Mouse (Mus musculus) kidney, embryonic 14.5 days (tissue): ENCODE measurements around the gene Flt1. TPM values are rescaled to one million over a fixed set of nuclear protein-coding genes. Genes with fewer than 3 reads are reported as not detected.

Experiments used
- ATAC-seq: fragments of 200-750 bp; cut with Nextera tagmentation; 2 replicates; pipeline ENCODE4 v1.8.0; 2017; ENCODE audit warnings: moderate number of reproducible peaks, mild to moderate bottlenecking, moderate TSS enrichment, moderate library complexity; ENCODE audit not compliant: low FRiP score, low TSS enrichment
- H3K27ac ChIP-seq: fragments of 300-500 bp; sonication (generic); 2 replicates; pipeline ENCODE4 v1.5.1; 2014; ENCODE audit warnings: low read depth, mild to moderate bottlenecking, low read length, moderate library complexity, mixed read lengths
- H3K27me3 ChIP-seq: fragments of 300-500 bp; sonication (generic); 2 replicates; pipeline ENCODE4 v1.6.1; 2014; ENCODE audit warnings: mild to moderate bottlenecking, low read length; ENCODE audit not compliant: control insufficient read depth, insufficient read depth
- H3K36me3 ChIP-seq: fragments of 300-500 bp; sonication (generic); 2 replicates; pipeline ENCODE4 v1.6.1; 2014; ENCODE audit warnings: low read length, mixed read lengths; ENCODE audit not compliant: control insufficient read depth, insufficient read depth
- H3K4me1 ChIP-seq: fragments of 300-500 bp; sonication (generic); 2 replicates; pipeline ENCODE4 v1.6.1; 2014; ENCODE audit warnings: low read length, mixed read lengths; ENCODE audit not compliant: control insufficient read depth, insufficient read depth
- H3K4me2 ChIP-seq: fragments of 300-500 bp; sonication (generic); replicated peaks from 2 replicates; pipeline ENCODE4 v1.6.1; 2014; ENCODE audit warnings: low read depth, mild to moderate bottlenecking, low read length
- H3K4me3 ChIP-seq: fragments of 300-500 bp; sonication (generic); 2 replicates; pipeline ENCODE4 v1.5.1; 2014; ENCODE audit warnings: mild to moderate bottlenecking, low read length
- H3K9ac ChIP-seq: fragments of 300-500 bp; sonication (generic); 2 replicates; pipeline ENCODE4 v1.6.1; 2014; ENCODE audit warnings: low read depth, mild to moderate bottlenecking, low read length, moderate library complexity
- H3K9me3 ChIP-seq: fragments of 300-500 bp; sonication (generic); 2 replicates; pipeline ENCODE4 v1.6.1; 2016; ENCODE audit warnings: low read length; ENCODE audit not compliant: control insufficient read depth
- WGBS: fragments of 180-500 bp; shearing (Covaris S2); extraction: QIAGEN DNeasy Blood & Tissue Kit; methylation state at CpG from one replicate; pipeline ENCODE4 v1.1.7; 2014; 5-methylcytosine and 5-hydroxymethylcytosine counted together
- polyA plus RNA-seq: library from polyadenylated mRNA; unstranded; fragments of >200 nt; fragmentation: Nextera tagmentation; extraction: Ambion mirVana; gene quantifications from 2 replicates; pipeline ENCODE4 v1.2.1, GENCODE M21; 2014

The Flt1 gene
- polyA plus RNA-seq, 1 experiment from 2014 or later = 20.0 TPM

- H3K27ac ChIP-seq = no peak overlapping the region
- ATAC-seq = peak; percentile 43; the same call in 1 of the 2 replicates
- no peaks in the 10 kb centered on the region for H3K9me3 ChIP-seq
- H3K4me3 ChIP-seq = no peak overlapping the region
- WGBS = 77% methylated on average over 11 of the region's 11 CpGs
- H3K27me3 ChIP-seq = no peaks in the 10 kb centered on the region
- H3K36me3 ChIP-seq = peaks cover 58% of the 10 kb centered on the region
- H3K4me2 ChIP-seq = no peak overlapping the region
- H3K9ac ChIP-seq = no peak overlapping the region
- H3K4me1 ChIP-seq = no peaks in the 10 kb centered on the region
These were observed 180.0 kb downstream of the Flt1 start for GRCm38 (mm10) chr5:147545731-147546241.

DNA sequence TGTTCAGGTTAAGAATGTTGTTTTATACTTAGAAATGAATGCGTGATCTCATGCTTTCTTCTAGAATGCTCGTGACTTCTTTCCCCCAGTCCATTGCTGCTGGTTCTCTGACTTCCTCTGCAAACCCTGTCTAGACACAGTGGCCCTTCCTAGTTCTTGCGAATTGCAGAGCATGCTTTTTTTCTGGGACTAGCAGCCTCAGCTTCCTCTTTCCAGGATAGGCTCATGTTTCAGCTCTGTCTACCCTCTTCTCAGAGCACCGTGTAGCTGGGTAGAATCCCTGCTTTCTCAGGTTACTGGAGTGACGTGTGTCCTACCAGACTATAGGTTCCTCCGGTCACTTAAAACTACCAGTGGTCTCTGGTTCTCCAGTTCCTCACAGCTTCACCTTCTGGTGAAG is 183.5 kb downstream of the Flt1 start:
- Histone ChIP-seq H3K27ac (no peak overlapping the region), H3K9ac (no peak overlapping the region), H3K27me3 (no peaks in the 10 kb centered on the region), H3K4me2 (no peak overlapping the region), H3K9me3 (no peaks in the 10 kb centered on the region), H3K36me3 (peaks cover 59% of the 10 kb centered on the region), H3K4me1 (no peaks in the 10 kb centered on the region), H3K4me3 (no peak overlapping the region)
- WGBS = 46% methylated on average over 6 of the region's 6 CpGs
- no peak for ATAC-seq

GRCm38 (mm10) chr5:147539815-147540214 is 186.0 kb downstream of the Flt1 start:
- ATAC-seq = no peak
- H3K4me1 ChIP-seq = no peaks in the 10 kb centered on the region
- no peak overlapping the region for H3K27ac ChIP-seq
- H3K27me3 ChIP-seq = no peaks in the 10 kb centered on the region
- H3K4me3 ChIP-seq = no peak overlapping the region
- WGBS = 91% methylated on average over 4 of the region's 4 CpGs
- H3K4me2 ChIP-seq = no peak overlapping the region
- no peaks in the 10 kb centered on the region for H3K9me3 ChIP-seq
- H3K36me3 ChIP-seq = peaks cover 55% of the 10 kb centered on the region
- H3K9ac ChIP-seq = no peak overlapping the region

DNA sequence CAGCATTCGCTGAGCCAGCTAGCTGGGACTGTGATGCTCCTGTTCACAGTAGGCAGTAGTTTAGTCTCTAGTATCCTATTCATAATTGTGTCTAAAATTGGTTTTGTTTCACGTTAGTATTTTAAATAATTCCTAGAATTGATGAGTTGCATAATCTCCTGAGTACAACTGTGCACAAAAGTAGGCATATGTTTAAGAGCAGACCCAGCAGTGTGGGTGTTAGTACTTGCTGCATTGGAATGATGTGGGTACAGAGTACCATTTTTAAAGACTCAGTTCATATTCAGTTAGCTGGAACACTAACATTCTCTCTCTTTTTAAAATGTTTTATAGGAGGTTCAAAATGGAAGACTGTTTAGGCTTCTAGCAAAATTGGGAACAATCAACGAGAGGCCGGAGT is 186.4 kb downstream of the Flt1 start:
- ATAC-seq = no peak
- H3K36me3 ChIP-seq = peaks cover 55% of the 10 kb centered on the region

GRCm38 (mm10) chr5:147532031-147532430 is 193.8 kb downstream of the Flt1 start:
- Histone ChIP-seq H3K27ac (no peak overlapping the region), H3K9me3 (no peaks in the 10 kb centered on the region), H3K9ac (no peak overlapping the region), H3K4me2 (no peak overlapping the region), H3K36me3 (peaks cover 28% of the 10 kb centered on the region), H3K4me1 (no peaks in the 10 kb centered on the region), H3K4me3 (no peak overlapping the region), H3K27me3 (no peaks in the 10 kb centered on the region)
- ATAC-seq = no peak
- 95% methylated on average over 6 of the region's 6 CpGs for WGBS

More for the DNA sequence above, 186.4 kb downstream of the Flt1 start:
- no peaks in the 10 kb centered on the region for H3K27me3 ChIP-seq
- no peaks in the 10 kb centered on the region for H3K9me3 ChIP-seq
- H3K27ac ChIP-seq = no peak overlapping the region
- no peaks in the 10 kb centered on the region for H3K4me1 ChIP-seq
- 94% methylated on average over 4 of the region's 4 CpGs for WGBS
- no peak overlapping the region for H3K4me2 ChIP-seq
- H3K9ac ChIP-seq = no peak overlapping the region
- H3K4me3 ChIP-seq = no peak overlapping the region

DNA sequence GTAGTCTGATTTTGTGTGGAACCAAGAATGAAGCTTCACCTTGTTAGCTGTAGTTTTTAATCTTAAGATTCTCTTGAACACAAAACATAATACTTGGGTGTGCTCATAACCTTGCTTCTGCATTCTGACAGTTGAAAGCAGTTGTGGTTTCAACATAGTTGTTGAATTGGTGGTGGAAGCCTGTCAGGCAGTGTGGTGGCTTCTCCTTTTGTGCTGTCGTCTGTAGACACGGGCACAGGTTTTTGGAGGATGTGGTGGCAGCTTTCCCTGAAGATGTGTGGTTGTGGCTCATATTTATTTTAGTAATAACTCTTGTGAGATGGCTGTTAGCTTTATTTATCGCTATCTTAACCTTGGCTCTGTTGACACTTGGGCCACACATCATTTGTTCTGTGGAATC is 198.0 kb downstream of the Flt1 start:
- Histone ChIP-seq H3K9ac (no peak overlapping the region), H3K9me3 (no peaks in the 10 kb centered on the region), H3K27ac (no peak overlapping the region), H3K4me1 (no peaks in the 10 kb centered on the region), H3K27me3 (no peaks in the 10 kb centered on the region), H3K4me3 (no peak overlapping the region), H3K36me3 (peaks cover 37% of the 10 kb centered on the region), H3K4me2 (no peak overlapping the region)
- ATAC-seq = no peak
- WGBS = 64% methylated on average over 3 of the region's 3 CpGs

- peaks cover 41% of the 10 kb centered on the region for H3K36me3 ChIP-seq
- no peak overlapping the region for H3K4me2 ChIP-seq
- ATAC-seq = no peak
- H3K9ac ChIP-seq = no peak overlapping the region
- H3K27me3 ChIP-seq = no peaks in the 10 kb centered on the region
- no peak overlapping the region for H3K27ac ChIP-seq
- no peak overlapping the region for H3K4me3 ChIP-seq
- 90% methylated on average over 6 of the region's 6 CpGs for WGBS
- no peaks in the 10 kb centered on the region for H3K4me1 ChIP-seq
- no peaks in the 10 kb centered on the region for H3K9me3 ChIP-seq
These were observed 198.8 kb downstream of the Flt1 start for GRCm38 (mm10) chr5:147527006-147527405.

Other genes with a start within 250 kb of the Flt1 start
- 495 and 603 TPM in 2 replicates for gene Pomp, start 134.4 kb upstream of the Flt1 start, polyA plus RNA-seq
- 1.2 and 1.8 TPM in 2 replicates for gene Slc46a3, start 168.8 kb upstream of the Flt1 start, polyA plus RNA-seq
- 2.3 and 3.3 TPM in 2 replicates for gene Mtus2, start 231.3 kb upstream of the Flt1 start, polyA plus RNA-seq